32 mouse cellular contexts compared by ENCODE assay signal in the genomic region with DNA sequence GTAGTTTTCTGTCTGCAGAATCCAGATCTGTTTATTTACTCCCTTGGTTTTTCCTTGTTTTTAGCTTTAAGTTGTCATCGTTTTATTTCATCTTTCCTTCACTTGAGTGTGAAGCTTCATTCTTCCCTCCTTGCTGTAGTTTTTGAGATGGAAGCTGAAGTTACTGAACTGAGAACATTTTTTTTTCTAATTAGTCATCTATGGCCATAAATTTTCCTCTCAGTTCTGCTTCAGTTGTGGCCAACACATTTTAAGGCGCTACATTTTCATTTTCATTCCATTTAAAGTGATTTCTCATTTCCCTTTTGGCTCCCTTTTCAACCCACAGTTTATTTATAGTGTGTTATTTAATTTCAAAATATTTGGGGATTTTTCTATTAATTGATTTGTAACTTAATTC.
"Had no signal": no experiment of that assay in that cellular context is flagged by ENCODE, and none has a peak within 500 bp of the region (broad histone marks: within the 10 kb centered on the region; RNA-seq: fewer than 3 reads in every experiment).

No protein-coding gene starts in this region.

- H3K36me3 ChIP-seq: limb, embryonic 10.5 days; limb, embryonic 12.5 days; limb, embryonic 13.5 days; limb, embryonic 15.5 days; liver, embryonic 12.5 days; liver, embryonic 13.5 days; liver, embryonic 15.5 days; lung, embryonic 15.5 days; midbrain, embryonic 10.5 days; midbrain, embryonic 12.5 days; midbrain, embryonic 13.5 days; midbrain, embryonic 15.5 days; neural tube, embryonic 12.5 days had no signal

- H3K27me3 ChIP-seq: limb, embryonic 12.5 days; limb, embryonic 13.5 days; limb, embryonic 15.5 days; liver, embryonic 12.5 days; liver, embryonic 13.5 days; liver, embryonic 15.5 days; lung, embryonic 15.5 days; megakaryocyte, embryonic 14.5 days; midbrain, embryonic 12.5 days; midbrain, embryonic 13.5 days; midbrain, embryonic 15.5 days; neural tube, embryonic 12.5 days had no signal

- H3K27ac ChIP-seq: limb, embryonic 10.5 days; limb, embryonic 12.5 days; limb, embryonic 13.5 days; limb, embryonic 15.5 days; liver, embryonic 12.5 days; liver, embryonic 13.5 days; liver, embryonic 14.5 days; liver, embryonic 15.5 days; lung, embryonic 15.5 days; macrophage; midbrain, embryonic 10.5 days; midbrain, embryonic 12.5 days; midbrain, embryonic 13.5 days; midbrain, embryonic 15.5 days; neural tube, embryonic 12.5 days had no signal

- H3K4me1 ChIP-seq: limb, embryonic 10.5 days; limb, embryonic 12.5 days; limb, embryonic 13.5 days; limb, embryonic 15.5 days; liver, embryonic 12.5 days; liver, embryonic 13.5 days; liver, embryonic 15.5 days; lung, embryonic 15.5 days; megakaryocyte, embryonic 14.5 days; midbrain, embryonic 12.5 days; neural tube, embryonic 12.5 days had no signal

- H3K9ac ChIP-seq: limb, embryonic 12.5 days; limb, embryonic 13.5 days; limb, embryonic 15.5 days; liver, embryonic 12.5 days; liver, embryonic 13.5 days; liver, embryonic 14.5 days; liver, embryonic 15.5 days; liver, postnatal 0 days; lung, embryonic 14.5 days; lung, embryonic 15.5 days; midbrain, embryonic 12.5 days; midbrain, embryonic 13.5 days; midbrain, embryonic 15.5 days; neural tube, embryonic 12.5 days had no signal

- H3K9me3 ChIP-seq: limb, embryonic 10.5 days; limb, embryonic 12.5 days; limb, embryonic 13.5 days; limb, embryonic 15.5 days; liver, embryonic 12.5 days; liver, embryonic 13.5 days; liver, embryonic 15.5 days; lung, embryonic 15.5 days; megakaryocyte, embryonic 14.5 days; midbrain, embryonic 10.5 days; midbrain, embryonic 12.5 days; midbrain, embryonic 13.5 days; midbrain, embryonic 15.5 days; neural tube, embryonic 12.5 days had no signal

- ATAC-seq: liver, embryonic 12.5 days; liver, postnatal 0 days; lung, postnatal 0 days; midbrain, embryonic 13.5 days; midbrain, embryonic 15.5 days; midbrain, embryonic 16.5 days had no signal

- H3K4me2 ChIP-seq: limb, embryonic 12.5 days; limb, embryonic 13.5 days; limb, embryonic 15.5 days; liver, embryonic 11.5 days; liver, embryonic 12.5 days; liver, embryonic 13.5 days; liver, embryonic 15.5 days; lung, embryonic 14.5 days; lung, embryonic 15.5 days; midbrain, embryonic 11.5 days; midbrain, embryonic 12.5 days; midbrain, embryonic 13.5 days; midbrain, embryonic 15.5 days; neural tube, embryonic 12.5 days had no signal

- DNase-seq: left cerebral cortex, postnatal 4 days; liver; liver, embryonic 13.5 days; liver, postnatal 0 days; lung, adult 18-20 months; lung, adult 2 months; lung, embryonic 14.5 days; lung, postnatal 10 days; lung, postnatal 14 days; lung, postnatal 36 days; lung, postnatal 4 days; midbrain, embryonic 14.5 days had no signal

- H3K4me3 ChIP-seq: limb, embryonic 10.5 days; limb, embryonic 12.5 days; limb, embryonic 13.5 days; limb, embryonic 15.5 days; liver, embryonic 12.5 days; liver, embryonic 13.5 days; liver, embryonic 15.5 days; lung, embryonic 15.5 days; megakaryocyte, embryonic 14.5 days; midbrain, embryonic 10.5 days; midbrain, embryonic 12.5 days; midbrain, embryonic 13.5 days; midbrain, embryonic 15.5 days; myocyte; neural tube, embryonic 12.5 days had no signal
